Mouse (Mus musculus) kidney, adult 9 months (tissue): Measurements from ENCODE around the gene Hrc.
A peak's percentile ranks its signal among the peaks of the same experiment; 100 is the strongest.

ENCODE experiments used
- DNase-seq: peaks from one replicate; pipeline ENCODE4 v3.0.0; 2022

Gene Hrc

DNA sequence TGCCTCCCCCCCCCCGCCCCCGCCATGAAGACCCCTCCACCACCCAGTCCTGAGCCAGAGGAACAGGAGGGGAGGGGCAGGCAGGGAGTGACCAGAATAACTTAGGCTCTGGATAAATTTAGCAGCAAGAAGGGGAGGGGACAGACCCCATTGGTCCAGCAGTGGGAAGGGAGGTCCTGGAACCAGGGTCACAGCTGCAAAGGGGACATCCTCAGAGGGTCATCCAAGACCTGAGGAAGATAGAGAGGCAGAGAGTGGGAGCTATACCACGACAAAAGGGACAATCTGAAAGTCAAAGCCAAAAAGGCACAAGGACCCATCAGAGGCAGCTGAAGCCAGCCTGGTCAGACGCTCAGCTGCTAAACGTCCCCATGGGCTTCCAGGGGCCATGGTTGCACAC, at the start of gene Hrc:
TSS of gene Hrc (plus strand) at position 235 of the 400 bp plus-strand sequence.
- DNase-seq, result no peak

DNA sequence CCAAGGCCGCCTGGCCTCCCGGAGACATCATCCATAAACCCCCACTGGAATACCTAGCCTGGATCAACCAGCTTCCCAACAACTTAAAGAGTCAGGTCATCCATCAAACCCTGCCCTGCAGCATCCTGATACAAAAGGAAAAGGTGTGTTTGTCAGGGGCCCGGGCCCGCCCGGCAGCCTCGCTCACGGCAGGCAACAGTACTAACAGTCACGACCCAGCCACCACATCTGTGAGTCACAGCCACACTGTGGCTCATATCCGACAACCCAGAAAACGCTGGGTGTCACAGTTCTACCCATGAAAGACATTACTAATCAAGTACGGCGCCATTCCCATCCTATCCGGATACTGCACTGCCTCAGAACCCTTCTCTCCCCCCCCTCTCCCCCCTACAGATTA, 48.6 kb upstream of the Hrc start:
- no peak for DNase-seq

DNA sequence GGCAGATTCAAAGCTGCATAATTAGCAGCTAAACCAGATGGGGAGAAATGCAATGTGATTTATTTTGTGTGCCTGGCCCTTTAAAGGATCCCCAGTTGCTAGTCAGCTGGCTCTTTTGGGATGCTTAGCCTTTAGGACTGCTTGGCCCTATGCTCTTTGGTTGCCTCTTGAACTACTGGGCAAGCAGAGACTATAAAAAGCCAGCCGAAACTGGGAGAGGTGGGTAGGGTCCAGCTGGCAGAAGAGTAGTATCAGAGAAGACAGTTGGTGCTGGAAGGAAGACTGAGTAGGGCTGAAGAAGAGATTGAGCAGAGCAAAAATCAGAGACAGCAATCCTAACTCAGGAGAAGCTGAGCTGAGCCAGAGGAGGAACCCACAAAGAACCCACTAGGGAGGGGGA, 38.5 kb upstream of the Hrc start:
- DNase-seq, result no peak

DNA sequence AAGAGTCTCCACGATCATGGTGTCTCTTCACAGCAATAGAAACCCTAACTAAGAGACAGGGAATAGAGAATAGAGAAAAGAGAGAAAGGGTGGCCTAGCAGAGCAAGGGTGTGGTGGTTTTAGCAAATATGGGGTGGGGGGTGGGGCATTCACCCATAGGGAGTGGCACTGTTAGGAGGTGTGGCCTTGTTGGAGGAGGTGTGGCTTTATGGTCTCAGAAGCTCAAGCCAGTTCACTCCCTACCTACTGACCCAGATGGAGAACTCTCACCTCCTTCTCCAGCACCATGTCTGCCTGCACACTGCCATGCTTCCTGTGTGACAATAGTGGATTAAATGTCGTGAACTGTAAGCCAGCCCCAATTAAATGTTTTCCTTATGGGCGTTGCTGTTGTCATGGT, 37.5 kb upstream of the Hrc start:
- DNase-seq, result no peak

DNA sequence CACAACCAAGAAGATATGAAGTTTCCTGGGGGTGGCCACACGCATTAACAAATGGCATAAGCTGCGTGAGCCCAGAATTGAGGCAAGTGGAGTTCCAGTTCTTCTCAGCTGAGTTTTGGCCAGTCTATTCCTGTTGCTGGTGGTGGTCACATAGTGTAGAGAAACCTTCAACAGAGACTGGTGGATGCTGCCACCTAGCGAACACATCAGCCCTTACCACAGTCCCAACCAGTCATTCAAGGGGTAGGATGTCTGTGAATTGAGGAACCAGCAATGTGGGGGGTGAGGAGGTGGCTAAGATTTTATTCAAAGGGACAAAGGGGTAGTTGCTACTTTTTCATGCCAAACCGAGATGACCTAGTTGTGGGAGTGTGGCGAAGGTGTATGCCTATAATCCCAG, 35.3 kb upstream of the Hrc start:
- peak; percentile 64 for DNase-seq

GRCm38 (mm10) chr7:45300270-45300669, 34.8 kb upstream of the Hrc start:
- DNase-seq, result peak; percentile 73

DNA sequence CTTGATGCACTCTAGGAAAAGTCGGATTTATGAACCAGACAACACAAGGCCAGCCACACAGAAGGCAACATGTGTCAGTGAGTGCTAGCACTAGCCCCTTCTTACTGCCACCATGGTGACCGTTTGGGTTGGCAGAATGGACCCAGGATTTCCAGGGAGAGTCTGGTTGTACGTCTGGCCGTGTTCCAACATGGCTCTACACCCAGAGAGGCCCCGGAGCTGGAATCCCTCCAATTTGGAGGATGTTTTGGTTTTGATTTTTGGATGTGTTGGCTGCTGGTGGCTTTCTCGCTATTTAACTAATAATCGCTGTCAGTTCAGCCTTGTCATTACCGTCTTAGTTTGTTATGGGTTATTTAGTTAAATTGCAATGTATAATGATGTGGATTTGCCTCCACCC, 32.5 kb upstream of the Hrc start:
- DNase-seq, result no peak

DNA sequence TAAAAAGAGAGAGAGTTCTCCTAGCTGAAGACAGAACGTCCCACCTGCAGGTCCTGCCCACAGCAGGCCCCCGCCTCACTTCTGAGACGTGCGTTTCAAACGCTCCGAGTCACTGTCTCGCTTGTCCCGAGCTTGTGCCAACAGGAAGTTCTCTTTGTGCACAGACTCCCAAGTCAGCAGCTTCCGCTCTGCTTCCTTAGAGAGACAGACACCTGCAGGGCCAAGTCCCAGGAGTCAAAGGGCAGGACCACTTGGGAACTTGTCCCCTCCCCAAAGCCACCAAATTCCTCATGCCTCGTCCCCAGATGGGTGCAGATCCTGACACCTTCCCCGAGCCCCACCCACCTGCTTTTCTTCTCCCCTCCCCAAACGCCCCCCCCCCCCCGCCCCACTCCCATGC, 30.2 kb upstream of the Hrc start:
- no peak for DNase-seq

- peak; percentile 82 for DNase-seq
These were observed 29.8 kb upstream of the Hrc start for GRCm38 (mm10) chr7:45305275-45305674.

GRCm38 (mm10) chr7:45308551-45309240, 26.4 kb upstream of the Hrc start:
- DNase-seq, result no peak

DNA sequence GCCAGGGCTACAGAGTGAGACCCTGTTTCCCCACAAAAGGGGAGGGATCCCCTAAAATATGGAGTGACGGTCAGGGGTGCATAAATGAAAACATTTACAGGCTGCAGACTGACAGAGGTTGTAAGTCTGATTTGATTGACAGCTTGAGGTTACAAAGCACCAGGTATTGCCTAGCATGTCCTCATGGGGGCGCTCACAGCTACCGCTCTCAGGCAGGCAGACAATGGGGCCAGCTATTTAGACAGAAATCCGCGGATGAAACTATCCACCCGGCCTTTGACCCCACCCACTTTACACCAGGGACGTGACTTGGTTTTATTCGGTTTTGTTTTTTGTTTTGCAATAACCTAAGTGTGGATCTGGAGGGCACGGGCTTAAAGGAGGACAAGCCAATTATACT, 25.6 kb upstream of the Hrc start:
- peak; percentile 62 for DNase-seq

DNA sequence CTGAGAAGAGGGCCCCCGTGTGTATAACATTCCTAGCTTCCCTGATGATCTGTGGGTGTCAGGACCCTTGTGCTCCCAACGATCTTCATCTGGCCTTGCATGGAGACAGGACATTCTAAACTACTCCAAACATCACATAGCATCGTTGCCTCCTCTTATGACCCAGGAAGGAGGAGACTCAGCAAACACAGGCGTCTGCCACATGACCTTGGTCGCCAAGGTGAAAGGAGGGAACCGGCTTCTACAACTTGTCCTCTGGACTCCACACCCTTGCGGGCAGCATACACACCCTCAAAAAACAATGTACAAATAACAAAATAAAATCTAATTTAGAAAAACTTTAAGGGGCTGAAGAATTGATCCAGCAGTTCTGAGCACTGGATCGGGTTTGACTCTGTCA, 23.1 kb upstream of the Hrc start:
- DNase-seq, result no peak

DNA sequence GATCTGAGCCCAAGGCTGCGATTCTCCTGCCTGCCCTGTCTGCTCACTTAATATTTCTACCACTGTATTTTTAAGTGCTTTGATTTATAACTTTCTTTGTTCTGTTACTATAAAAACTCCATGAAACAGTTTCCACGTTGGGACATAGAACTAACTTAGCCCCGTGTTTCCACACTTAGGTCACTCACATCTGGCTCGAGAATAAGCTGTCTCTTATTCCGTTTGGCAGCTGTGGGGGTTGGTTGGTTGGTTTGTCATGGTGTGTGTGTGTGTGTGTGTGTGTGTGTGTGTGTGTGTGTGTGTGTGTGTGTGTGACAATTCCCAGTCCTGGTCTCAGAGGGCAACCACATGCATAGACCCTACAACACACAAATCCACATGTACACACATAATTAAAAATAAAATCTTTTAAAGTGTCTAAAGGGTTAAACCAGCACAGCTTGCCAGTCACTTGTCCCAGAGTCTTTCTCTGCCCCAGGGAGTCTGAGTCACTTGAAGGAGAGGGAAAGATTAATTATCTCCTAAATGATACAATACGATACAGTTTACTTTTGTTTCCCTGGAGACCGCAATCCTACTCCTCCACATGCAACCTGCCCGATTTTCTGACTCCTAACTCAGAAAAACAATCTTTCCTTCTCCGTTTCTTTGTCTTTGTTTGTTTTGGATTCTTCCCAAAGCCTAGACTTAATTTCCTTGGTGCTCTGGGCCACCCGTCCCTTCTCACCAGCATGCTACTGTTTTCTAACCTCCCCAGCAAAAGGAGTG, 22.2 kb upstream of the Hrc start:
- DNase-seq, result no peak

DNA sequence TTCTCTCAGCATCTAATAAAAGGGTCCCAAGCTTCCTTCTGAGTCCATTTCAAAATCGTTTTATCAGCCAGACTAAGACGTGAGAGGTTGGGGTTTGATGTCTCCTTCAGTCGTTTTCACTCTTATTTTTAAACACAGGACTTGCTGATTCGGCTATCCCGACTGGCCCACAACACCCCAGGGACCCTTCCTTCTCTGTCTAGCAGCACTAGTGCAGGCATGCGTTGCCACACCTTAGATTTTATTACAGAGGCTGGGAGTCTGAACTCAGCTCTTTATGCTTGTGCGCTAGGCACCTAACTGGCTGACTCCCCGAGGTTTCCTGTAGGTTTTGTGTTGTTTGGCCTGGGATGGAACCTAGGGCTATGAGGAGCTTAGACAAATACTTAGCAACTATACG, 21.6 kb upstream of the Hrc start:
- no peak for DNase-seq

DNA sequence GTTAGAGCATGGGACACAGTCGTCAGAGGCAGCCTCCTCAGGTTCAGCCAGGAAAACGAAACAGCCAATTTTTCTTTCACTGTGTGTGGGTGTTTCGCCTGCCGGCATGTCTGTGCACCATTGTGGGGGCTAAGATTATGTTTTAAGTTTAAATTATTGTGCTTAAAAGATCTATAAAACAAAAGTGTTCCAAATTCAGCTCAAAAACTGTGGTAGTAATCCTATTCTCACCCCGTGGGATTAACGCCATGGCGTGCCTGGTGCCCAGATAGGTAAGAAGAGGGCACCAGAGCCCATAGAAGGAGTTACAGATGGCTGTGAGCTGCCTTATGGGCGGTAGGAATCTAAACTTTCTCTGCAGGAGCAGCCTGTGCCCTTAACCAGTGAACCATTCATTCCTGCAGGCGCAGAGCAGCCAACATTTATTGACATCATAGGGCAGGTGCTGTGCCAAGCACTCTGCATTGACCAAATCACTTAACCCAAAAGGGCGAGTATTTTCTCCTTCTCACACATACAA, 19.8 kb upstream of the Hrc start:
- DNase-seq, result peak; percentile 77

DNA sequence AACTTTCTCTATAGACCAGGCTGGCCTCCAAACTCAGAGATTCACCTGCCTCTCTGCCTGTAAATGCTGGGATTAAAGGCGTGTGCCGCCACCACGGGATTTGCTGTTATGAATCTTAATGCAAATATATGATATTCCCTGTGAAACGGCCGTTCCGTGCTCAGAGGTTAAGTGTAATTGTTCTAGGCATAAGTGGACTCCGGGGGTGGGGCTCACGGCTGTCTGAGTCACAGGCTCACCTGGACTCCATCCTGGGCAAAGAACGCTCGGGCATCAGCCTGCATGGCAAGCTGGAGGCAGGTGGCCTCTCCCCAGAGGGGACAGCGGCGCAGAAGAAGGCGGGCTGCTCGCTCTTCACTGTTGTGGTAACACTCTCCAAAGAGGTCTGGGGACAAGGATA, 18.6 kb upstream of the Hrc start:
- no peak for DNase-seq

- no peak for DNase-seq
These were observed 12.8 kb upstream of the Hrc start for GRCm38 (mm10) chr7:45322245-45322644.

GRCm38 (mm10) chr7:45323069-45323468, 12.0 kb upstream of the Hrc start:
- DNase-seq, result no peak

DNA sequence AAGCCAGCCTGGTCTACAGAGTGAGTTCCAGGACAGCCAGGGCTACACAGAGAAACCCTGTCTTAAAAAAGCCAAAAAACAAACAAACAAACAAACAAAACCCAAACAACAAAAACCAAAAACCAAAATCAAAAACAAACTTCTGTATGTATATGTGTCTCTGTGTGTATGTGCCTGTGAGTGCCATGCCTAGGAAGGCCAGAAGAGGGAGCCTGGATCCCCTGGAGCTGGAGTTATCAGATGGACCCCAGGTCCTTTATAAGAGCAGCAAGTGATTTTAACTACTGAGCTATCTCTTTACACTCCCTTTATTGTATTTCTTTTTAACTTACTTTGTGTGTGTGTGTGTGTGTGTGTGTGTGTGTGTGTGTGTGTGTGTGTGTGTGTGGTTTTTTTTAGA, 9.3 kb upstream of the Hrc start:
- DNase-seq, result no peak

DNA sequence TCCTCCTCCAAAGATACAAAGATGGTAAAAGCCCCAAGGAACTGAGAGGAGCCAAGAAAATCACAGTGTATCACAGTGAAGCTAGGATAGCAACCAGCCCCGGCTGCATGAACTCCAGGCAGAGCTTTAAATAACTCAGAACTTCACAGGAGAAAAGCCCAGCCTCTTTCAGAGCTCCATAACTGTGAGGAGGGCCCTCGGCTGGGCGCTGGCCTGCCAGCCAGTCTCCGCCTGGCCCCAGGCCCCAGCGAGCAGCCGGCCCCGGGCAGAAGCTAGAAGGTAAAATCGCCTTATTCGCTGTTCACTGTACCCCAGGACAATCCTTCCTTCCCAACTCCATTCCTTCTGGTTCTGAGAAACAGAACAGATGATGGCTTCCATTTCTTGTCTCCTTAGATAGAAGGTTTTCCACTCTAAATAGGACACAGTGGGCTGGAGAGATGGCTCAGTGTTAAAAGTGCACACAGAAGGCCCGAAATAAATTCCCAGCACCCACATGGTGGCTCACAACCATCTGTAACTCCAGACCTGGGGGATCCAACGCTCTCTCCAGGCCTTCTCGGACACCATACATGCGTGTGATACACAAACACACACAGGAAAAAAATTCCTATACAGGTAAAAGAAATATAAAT, 6.1 kb upstream of the Hrc start:
- no peak for DNase-seq

DNA sequence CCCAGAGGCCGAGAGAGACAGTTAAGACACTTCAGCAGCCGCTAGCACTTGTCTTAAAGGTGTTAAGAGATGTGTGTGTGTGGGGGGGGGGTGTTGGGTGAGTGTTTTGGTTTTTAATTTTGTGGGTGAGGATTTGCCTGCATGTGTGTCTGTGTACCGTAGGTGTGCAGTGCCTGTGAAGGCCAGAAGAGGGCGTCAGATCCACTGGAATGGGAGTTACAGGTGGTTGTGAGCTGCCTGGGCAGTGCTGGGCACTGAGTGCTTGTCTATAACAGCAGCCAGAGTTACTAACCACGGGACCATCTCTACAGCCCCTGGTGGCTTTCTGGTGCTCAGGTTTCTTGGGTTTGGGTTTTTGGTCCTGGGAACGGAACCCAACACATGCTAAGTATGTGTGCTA, 3.6 kb upstream of the Hrc start:
- no peak for DNase-seq

GRCm38 (mm10) chr7:45332685-45333425, 2.2 kb upstream of the Hrc start:
- DNase-seq, result peak; percentile 51

GRCm38 (mm10) chr7:45333431-45333982, 1.6 kb upstream of the Hrc start, which contains the start of gene Trpm4:
Trpm4 (minus strand) TSS chr7:45333780.
- DNase-seq, result peak; percentile 78
